Mouse (Mus musculus) hindbrain, embryonic 16.5 days (tissue): ENCODE data around the gene Gm21698. TPM values are rescaled to one million over a fixed set of nuclear protein-coding genes. Genes with fewer than 3 reads are reported as not detected.
"Not testable (repeated sequence)": the region's sequence is repeated elsewhere in the genome, so short reads cannot be mapped to it uniquely, and the experiment has no call there.

Source experiments
- ATAC-seq: fragments of 200-750 bp; cut with Nextera tagmentation; 2 replicates; pipeline ENCODE4 v1.8.0; 2017; ENCODE audit warnings: moderate TSS enrichment, moderate library complexity
- H3K27ac ChIP-seq: fragments of 300-500 bp; sonication (generic); 2 replicates; pipeline ENCODE4 v1.5.1; 2014; ENCODE audit warnings: low read depth, mild to moderate bottlenecking, control low read depth, low read length, moderate library complexity
- H3K27me3 ChIP-seq: fragments of 300-500 bp; sonication (generic); replicated peaks from 2 replicates; pipeline ENCODE4 v1.6.1; 2014; ENCODE audit warnings: low read length; ENCODE audit not compliant: control insufficient read depth, insufficient read depth
- H3K36me3 ChIP-seq: fragments of 300-500 bp; sonication (generic); 2 replicates; pipeline ENCODE4 v1.6.1; 2014; ENCODE audit warnings: mild to moderate bottlenecking, low read length, moderate library complexity, mixed read lengths; ENCODE audit not compliant: control insufficient read depth, insufficient read depth
- H3K4me1 ChIP-seq: fragments of 300-500 bp; sonication (generic); 2 replicates; pipeline ENCODE4 v1.6.1; 2014; ENCODE audit warnings: low read depth, low read length; ENCODE audit not compliant: control insufficient read depth, insufficient read depth
- H3K4me2 ChIP-seq: fragments of 300-500 bp; sonication (generic); 2 replicates; pipeline ENCODE4 v1.6.1; 2014; ENCODE audit warnings: mild to moderate bottlenecking, low read length, control low read depth, moderate library complexity
- H3K4me3 ChIP-seq: fragments of 300-500 bp; sonication (generic); 2 replicates; pipeline ENCODE4 v1.5.1; 2014; ENCODE audit warnings: mild to moderate bottlenecking, low read length, control low read depth, moderate library complexity
- H3K9ac ChIP-seq: fragments of 300-500 bp; sonication (generic); 2 replicates; pipeline ENCODE4 v1.6.1; 2014; ENCODE audit warnings: low read depth, mild to moderate bottlenecking, control low read depth, low read length, moderate library complexity
- H3K9me3 ChIP-seq: fragments of 300-500 bp; sonication (generic); 2 replicates; pipeline ENCODE4 v1.6.1; 2014; ENCODE audit warnings: mild to moderate bottlenecking, low read length, moderate library complexity; ENCODE audit not compliant: control insufficient read depth
- WGBS: fragments of 180-500 bp; shearing (Covaris S2); extraction: QIAGEN DNeasy Blood & Tissue Kit; methylation state at CpG from one replicate; pipeline ENCODE4 v1.1.7; 2014; 5-methylcytosine and 5-hydroxymethylcytosine counted together
- polyA plus RNA-seq: library from polyadenylated mRNA; unstranded; fragments of >200 nt; fragmentation: Nextera tagmentation; extraction: Ambion mirVana; gene quantifications from 2 replicates; pipeline ENCODE4 v1.2.1, GENCODE M21; 2015

Gene Gm21698
- polyA plus RNA-seq, 1 experiment from 2014 or later = not detected

GRCm38 (mm10) chr5:25945391-25945790 lies 43.1 kb downstream of the Gm21698 start:
- not testable (repeated sequence) for ATAC-seq, H3K9ac ChIP-seq, H3K4me1 ChIP-seq, H3K27ac ChIP-seq, H3K4me2 ChIP-seq, H3K9me3 ChIP-seq, H3K4me3 ChIP-seq, H3K36me3 ChIP-seq, H3K27me3 ChIP-seq
- WGBS = 81% methylated on average over 2 of the region's 2 CpGs

DNA sequence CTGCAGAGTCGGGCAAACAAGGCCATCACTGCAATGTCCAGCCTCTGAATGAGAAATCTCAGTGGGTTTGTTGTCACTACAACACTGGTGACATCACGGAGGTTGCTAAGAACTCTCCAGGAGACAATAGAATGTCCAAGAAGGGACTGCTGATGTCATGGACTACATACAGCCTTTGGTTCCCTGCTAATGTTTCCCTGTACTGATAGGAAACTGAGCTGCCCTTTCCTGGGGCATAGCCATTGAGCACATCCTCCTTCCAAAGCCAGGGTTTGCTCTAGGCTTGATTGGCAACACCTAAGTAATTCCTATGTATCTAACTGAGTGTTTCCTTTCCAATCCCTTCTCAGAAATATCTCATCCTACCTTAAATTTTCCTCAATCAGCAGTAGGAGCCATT lies 46.2 kb downstream of the Gm21698 start, which contains the start of gene Gm21663:
Gene Gm21663, minus strand, starts transcription at position 101 of the 400 bp plus-strand sequence.
- H3K4me1 ChIP-seq, H3K9me3 ChIP-seq, H3K4me2 ChIP-seq, H3K27ac ChIP-seq, H3K9ac ChIP-seq, H3K36me3 ChIP-seq, ATAC-seq, H3K4me3 ChIP-seq, H3K27me3 ChIP-seq: not testable (repeated sequence)
- 49% methylated on average over 2 of the region's 2 CpGs for WGBS

Other genes starting within 250 kb of the Gm21698 start
- 46.3 and 55.1 TPM in 2 replicates for gene Actr3b, start 228.7 kb downstream of the Gm21698 start, polyA plus RNA-seq
- gene Gm21663, start 46.3 kb downstream of the Gm21698 start, polyA plus RNA-seq = 0.11 TPM in 1 of 2 replicates, not detected in the other
- 0.11 and 0.25 TPM in 2 replicates for gene Gm21671, start 34.2 kb downstream of the Gm21698 start, polyA plus RNA-seq
- 0.19 and 0.21 TPM in 2 replicates for gene Gm21680, start 16.0 kb downstream of the Gm21698 start, polyA plus RNA-seq
- 0.18 and 0.41 TPM in 2 replicates for gene Gm1979, start 16.1 kb upstream of the Gm21698 start, polyA plus RNA-seq
- gene Gm5862, start 34.3 kb upstream of the Gm21698 start, polyA plus RNA-seq = 0.12 and 0.16 TPM in 2 replicates
- gene Speer4a, start 50.9 kb upstream of the Gm21698 start, polyA plus RNA-seq = 0.25 and 0.39 TPM in 2 replicates
- 0.22 and 0.23 TPM in 2 replicates for gene Gm7347, start 69.9 kb upstream of the Gm21698 start, polyA plus RNA-seq
- gene Gm10471, start 100.6 kb upstream of the Gm21698 start, polyA plus RNA-seq = not detected in 2 replicates
- gene 5031410I06Rik, start 116.7 kb upstream of the Gm21698 start, polyA plus RNA-seq = 0.07 and 0.31 TPM in 2 replicates
- gene Gm10220, start 132.8 kb upstream of the Gm21698 start, polyA plus RNA-seq = 0.12 and 0.15 TPM in 2 replicates